Mouse (Mus musculus) olfactory bulb, adult 2 months (tissue): ENCODE data around the gene Taar8b. TPM values are rescaled to one million over a fixed set of nuclear protein-coding genes. Genes with fewer than 3 reads are reported as not detected.
"Not testable (repeated sequence)": the region's sequence is repeated elsewhere in the genome, so short reads cannot be mapped to it uniquely, and the experiment has no call there.

Experiments
- H3K27ac ChIP-seq: fragments of 200-500 bp; 2 replicates; pipeline ENCODE4 v1.5.1; 2012; ENCODE audit warnings: low read depth, low read length; ENCODE audit not compliant: insufficient read depth
- H3K4me1 ChIP-seq: fragments of 200-500 bp; 2 replicates; pipeline ENCODE4 v1.6.1; 2012; ENCODE audit warnings: low read length; ENCODE audit not compliant: control insufficient read depth, insufficient read depth
- H3K4me3 ChIP-seq: fragments of 200-500 bp; 2 replicates; pipeline ENCODE4 v1.5.1; 2012; ENCODE audit warnings: mild to moderate bottlenecking, low read depth, low read length, moderate library complexity; ENCODE audit not compliant: insufficient read depth
- CTCF ChIP-seq: fragments of 200-500 bp; IDR thresholded peaks from 2 replicates; pipeline ENCODE4 v1.5.1; 2012; ENCODE audit warnings: low read depth, mild to moderate bottlenecking, low read length, moderate library complexity; ENCODE audit not compliant: insufficient read depth
- POLR2A ChIP-seq: fragments of 200-500 bp; IDR thresholded peaks from 2 replicates; pipeline ENCODE4 v1.6.1; 2012; ENCODE audit warnings: mild to moderate bottlenecking, low read depth, low read length, moderate library complexity; ENCODE audit not compliant: insufficient read depth
- WGBS: fragments of 180-500 bp; shearing (Covaris S2); methylation state at CpG from one replicate; pipeline ENCODE4 v1.1.7; 2018; 5-methylcytosine and 5-hydroxymethylcytosine counted together
- polyA plus RNA-seq: library from polyadenylated mRNA; stranded (reverse); fragments of >200 nt; gene quantifications from 2 replicates; pipeline ENCODE4 v1.2.4, GENCODE M21; 2012; ENCODE audit warnings: low replicate concordance; ENCODE audit not compliant: missing spikeins, insufficient read depth, insufficient read length

Gene Taar8b
- polyA plus RNA-seq, 1 experiment: not detected

GRCm38 (mm10) chr10:24107747-24108146 lies 15.7 kb upstream of the Taar8b start:
- TF ChIP-seq CTCF (no peak), POLR2A (no peak)
- 74% methylated on average over 5 of the region's 5 CpGs for WGBS
- no peaks in the 10 kb centered on the region for H3K4me1 ChIP-seq

GRCm38 (mm10) chr10:24103299-24103698 lies 11.2 kb upstream of the Taar8b start:
- WGBS: 70% methylated on average over 1 of the region's 1 CpGs
- H3K4me3 ChIP-seq, H3K27ac ChIP-seq, H3K4me1 ChIP-seq: not testable (repeated sequence)

More at GRCm38 (mm10) chr10:24107747-24108146, 15.7 kb upstream of the Taar8b start:
- Histone ChIP-seq H3K27ac (no peak overlapping the region), H3K4me3 (no peak overlapping the region)

- not testable (repeated sequence) for H3K4me3 ChIP-seq, H3K27ac ChIP-seq, H3K4me1 ChIP-seq
- WGBS: 84% methylated on average over 1 of the region's 3 CpGs
Measured at GRCm38 (mm10) chr10:24101812-24102211, 9.7 kb upstream of the Taar8b start, which contains the start of gene Taar8c. Gene Taar8c, minus strand, starts transcription at chr10:24101912.

GRCm38 (mm10) chr10:24097010-24097409 lies 4.9 kb upstream of the Taar8b start:
- WGBS: 71% methylated on average over 2 of the region's 2 CpGs
- H3K27ac ChIP-seq, H3K4me1 ChIP-seq, H3K4me3 ChIP-seq: not testable (repeated sequence)

- Histone ChIP-seq H3K4me3 (no peak overlapping the region), H3K27ac (no peak overlapping the region), H3K4me1 (no peaks in the 10 kb centered on the region)
- 96% methylated on average over 2 of the region's 2 CpGs for WGBS
- TF ChIP-seq CTCF (no peak), POLR2A (no peak)
Measured at GRCm38 (mm10) chr10:24087168-24087567, 4.9 kb downstream of the Taar8b start.

- TF ChIP-seq POLR2A: no peak
- TF ChIP-seq CTCF: no peak
- Histone ChIP-seq H3K27ac (no peak overlapping the region), H3K4me3 (no peak overlapping the region), H3K4me1 (no peaks in the 10 kb centered on the region)
- WGBS: 79% methylated on average over 5 of the region's 5 CpGs
Measured at GRCm38 (mm10) chr10:24086555-24086954, 5.5 kb downstream of the Taar8b start.

GRCm38 (mm10) chr10:24085936-24086335 lies 6.2 kb downstream of the Taar8b start:
- no peaks in the 10 kb centered on the region for H3K4me1 ChIP-seq
- H3K4me3 ChIP-seq: no peak overlapping the region
- TF ChIP-seq CTCF (no peak), POLR2A (no peak)
- WGBS: 58% methylated on average over 5 of the region's 5 CpGs
- no peak overlapping the region for H3K27ac ChIP-seq

- Histone ChIP-seq H3K4me3 (no peak overlapping the region), H3K27ac (no peak overlapping the region), H3K4me1 (no peaks in the 10 kb centered on the region)
- no peak for TF ChIP-seq POLR2A
- no peak for TF ChIP-seq CTCF
- WGBS: 53% methylated on average over 3 of the region's 3 CpGs
Measured at GRCm38 (mm10) chr10:24080166-24080565, 11.9 kb downstream of the Taar8b start.

GRCm38 (mm10) chr10:24076200-24076599 lies 15.9 kb downstream of the Taar8b start, which contains the start of gene Taar8a:
Gene Taar8a, plus strand, starts transcription at chr10:24076500.
- H3K4me3 ChIP-seq, H3K27ac ChIP-seq, H3K4me1 ChIP-seq: not testable (repeated sequence)
- 89% methylated on average over 2 of the region's 4 CpGs for WGBS

- WGBS: 58% methylated on average over 2 of the region's 2 CpGs
- H3K4me3 ChIP-seq, H3K4me1 ChIP-seq, H3K27ac ChIP-seq: not testable (repeated sequence)
Measured at GRCm38 (mm10) chr10:24074751-24075150, 17.3 kb downstream of the Taar8b start.
